Mouse (Mus musculus): ENCODE measurements around the gene Rmnd5b.

Rmnd5b gene

DNA sequence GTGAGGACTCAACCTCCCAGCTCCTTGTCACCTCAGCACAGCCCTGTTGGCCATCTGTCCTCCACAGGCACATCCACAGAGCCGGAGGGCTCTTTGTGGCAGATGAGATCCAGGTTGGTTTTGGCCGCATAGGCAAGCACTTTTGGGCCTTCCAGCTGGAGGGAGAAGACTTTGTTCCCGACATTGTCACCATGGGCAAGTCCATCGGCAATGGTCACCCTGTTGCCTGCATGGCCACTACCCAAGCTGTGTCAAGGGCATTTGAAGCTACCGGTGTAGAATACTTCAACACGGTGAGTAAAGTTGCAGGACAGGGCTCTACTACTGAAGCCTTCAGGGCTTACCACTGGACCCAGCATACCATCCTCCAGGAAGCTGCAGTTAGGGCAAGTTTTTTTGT lies 41.8 kb downstream of the Rmnd5b start:
- in situ Hi-C loops (cut with MboI, MseI), result no loop called here

DNA sequence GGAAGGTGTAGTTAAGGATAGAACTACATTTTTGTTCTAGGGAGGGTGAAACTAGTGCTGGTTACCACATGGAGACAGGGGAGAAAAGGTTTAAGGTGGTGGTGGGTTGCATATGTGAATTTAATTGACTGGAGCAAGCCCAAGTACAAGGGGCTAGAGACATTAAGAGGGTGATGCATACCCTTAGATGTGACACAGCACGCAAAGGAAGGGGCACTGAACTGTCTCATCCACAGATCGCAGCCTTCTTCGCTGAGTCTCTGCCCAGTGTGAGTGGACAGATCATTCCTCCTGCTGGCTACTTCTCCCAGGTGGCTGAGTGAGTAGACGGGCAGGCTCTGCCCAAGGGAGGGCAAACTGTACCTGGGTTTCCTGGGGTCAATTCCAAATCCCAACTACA lies 42.3 kb downstream of the Rmnd5b start:
- in situ Hi-C loops (cut with MboI, MseI), result no loop called here

DNA sequence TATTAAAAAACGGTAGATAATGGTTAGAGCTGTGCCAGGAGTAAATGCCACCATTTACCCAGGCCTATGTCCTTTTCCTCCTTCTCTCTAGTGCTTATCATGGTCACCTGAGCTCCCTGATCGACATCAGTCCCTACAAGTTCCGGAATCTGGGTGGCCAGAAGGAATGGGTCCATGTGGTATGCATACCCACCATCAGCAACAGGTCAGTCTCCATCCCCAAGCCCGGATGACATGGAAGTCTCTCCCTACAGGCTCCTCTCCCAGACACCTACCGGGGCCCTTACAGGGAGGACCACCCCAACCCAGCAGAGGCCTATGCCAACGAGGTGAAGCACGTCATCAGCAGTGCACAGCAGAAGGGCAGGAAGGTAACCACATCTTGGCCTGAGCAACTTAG lies 43.8 kb downstream of the Rmnd5b start:
- in situ Hi-C loops (cut with MboI, MseI), result no loop called here

- in situ Hi-C loops (cut with MboI, MseI), result no loop called here
Observed at GRCm38 (mm10) chr11:51591168-51591567, 44.5 kb downstream of the Rmnd5b start.

DNA sequence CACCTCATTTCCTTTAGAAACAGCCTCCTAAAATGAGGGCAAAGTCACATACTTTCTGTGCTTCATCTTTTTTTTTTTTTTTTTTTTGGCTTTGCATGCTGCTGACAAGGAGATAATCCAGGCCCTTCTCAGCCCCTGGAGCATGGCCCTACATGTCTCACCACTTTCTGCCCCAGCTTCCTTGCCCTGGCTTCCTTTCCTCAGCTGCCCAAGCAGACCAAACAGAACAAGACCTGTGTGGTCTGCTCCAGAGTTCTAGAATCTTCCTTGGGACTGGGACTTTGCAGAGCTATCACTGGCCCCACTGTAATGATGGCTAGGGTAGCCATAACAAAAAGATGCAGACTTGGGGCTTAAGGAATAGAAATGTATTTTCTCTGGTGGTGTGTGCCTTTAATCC lies 45.7 kb downstream of the Rmnd5b start:
- in situ Hi-C loops (cut with MboI, MseI), result no loop called here

DNA sequence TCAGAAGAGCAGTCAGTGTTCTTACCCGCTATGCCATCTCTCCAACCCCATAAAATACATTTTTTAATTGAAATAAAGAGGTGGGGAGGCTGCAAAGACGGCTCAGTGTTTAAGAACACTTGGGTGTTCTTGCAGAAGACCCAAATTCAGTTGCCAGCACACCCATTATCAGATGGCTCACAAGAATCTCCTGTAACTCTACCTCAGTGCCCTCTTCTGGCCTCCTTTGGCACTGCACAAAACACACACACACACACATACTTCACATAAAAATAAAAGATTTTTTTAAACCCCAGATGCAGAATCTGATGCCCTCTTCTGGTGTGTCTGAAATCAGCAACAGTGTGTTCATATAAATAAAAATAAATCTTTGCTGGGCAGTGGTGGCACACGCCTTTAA lies 46.9 kb downstream of the Rmnd5b start:
- in situ Hi-C loops (cut with MboI, MseI), result loop anchor here (5.0 kb wide), 1 partner anchor 1157 kb away; the partner anchor contains the start of gene Rufy1

DNA sequence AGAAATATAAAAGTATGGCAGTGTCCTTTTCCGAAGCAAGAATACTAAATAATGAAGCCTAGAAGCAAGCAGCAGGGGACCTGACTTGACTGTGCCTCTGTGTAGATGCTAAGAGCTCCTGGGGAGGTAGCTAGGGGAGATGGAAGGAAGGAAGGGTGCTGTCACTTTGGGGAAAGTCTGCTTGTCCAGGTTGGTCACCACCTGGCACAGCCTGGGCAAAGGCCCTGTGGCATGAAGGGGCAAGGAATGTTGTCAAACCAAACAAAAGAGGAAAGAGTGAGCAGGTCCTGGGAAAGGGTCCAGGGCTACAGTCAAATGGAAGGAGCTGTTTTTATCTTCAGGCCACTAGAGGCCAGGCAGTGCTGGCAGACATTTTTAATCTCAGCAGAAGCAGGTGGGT lies 48.6 kb downstream of the Rmnd5b start:
- in situ Hi-C loops (cut with MboI, MseI), result loop anchor here (5.0 kb wide), 1 partner anchor 1155 kb away; the partner anchor contains the start of gene Rufy1

DNA sequence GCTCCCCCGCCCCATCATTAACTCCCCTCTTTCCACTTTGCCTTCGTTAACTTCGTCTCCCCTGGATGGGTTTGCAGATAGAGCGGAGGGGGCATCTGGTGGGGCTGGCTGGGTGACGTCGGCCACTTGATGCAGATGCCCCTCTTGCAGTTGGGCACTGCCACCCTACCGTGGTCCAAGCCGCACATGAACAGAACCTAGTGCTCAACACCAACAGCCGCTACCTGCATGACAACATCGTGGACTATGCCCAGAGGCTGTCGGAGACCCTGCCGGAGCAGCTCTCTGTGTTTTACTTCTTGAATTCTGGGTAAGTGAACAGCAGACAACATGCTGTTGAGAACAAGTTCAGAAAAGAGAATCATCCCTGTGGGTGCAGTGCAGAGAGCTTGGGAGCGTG lies 49.3 kb downstream of the Rmnd5b start:
- in situ Hi-C loops (cut with MboI, MseI), result loop anchor here (5.0 kb wide), 1 partner anchor 1154 kb away; the partner anchor contains the start of gene Rufy1

GRCm38 (mm10) chr11:51585608-51586252 lies 50.0 kb downstream of the Rmnd5b start:
- in situ Hi-C loops (cut with MboI, MseI), result loop anchor here (5.0 kb wide), 1 partner anchor 1153 kb away; the partner anchor contains the start of gene Rufy1

DNA sequence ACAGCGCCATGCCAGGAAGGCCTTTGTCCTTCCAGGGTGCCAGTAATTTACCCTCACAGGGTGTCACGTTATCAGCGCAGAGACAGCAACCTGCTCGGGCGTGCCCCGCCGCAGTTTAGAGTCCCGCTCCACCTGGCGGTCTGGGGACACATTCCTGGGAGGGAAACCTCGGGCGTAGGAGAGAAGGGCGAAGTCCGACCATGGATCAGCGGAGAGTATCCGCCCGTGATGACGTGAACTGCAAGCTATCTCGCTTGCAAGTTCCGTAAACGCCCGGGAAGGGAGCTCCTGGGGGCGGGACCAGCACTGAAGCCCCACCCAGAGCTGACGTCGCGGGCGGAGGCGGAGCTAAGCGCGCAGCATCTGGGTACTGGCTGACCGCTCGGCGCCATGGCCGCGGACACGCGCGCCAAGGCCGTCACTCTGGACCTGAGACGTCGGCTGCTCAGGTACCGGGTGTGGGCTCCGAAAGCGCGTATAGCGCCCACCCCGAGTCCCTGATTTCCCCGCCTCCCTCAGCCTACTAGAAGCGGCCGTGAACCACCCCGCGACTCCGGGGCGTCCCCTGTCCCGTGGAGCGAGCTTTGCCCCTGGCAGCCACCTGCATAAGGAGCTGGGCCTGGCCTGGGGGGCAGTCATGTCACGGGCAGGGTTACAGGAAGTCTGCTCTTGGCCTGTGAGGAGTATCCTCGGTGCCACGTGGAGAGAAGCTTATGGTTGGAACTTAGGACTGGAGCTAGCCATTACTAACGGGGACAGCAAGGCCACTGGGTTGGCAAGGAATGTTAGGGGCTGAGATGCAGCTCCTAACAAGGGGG lies 51.1 kb downstream of the Rmnd5b start, which contains the start of gene Phykpl:
Phykpl (plus strand) TSS at position 327 of the 818 bp plus-strand sequence.
- in situ Hi-C loops (cut with MboI, MseI), result loop anchor here (5.0 kb wide), 1 partner anchor 1152 kb away; the partner anchor contains the start of gene Rufy1

- in situ Hi-C loops (cut with MboI, MseI), result no loop called here
Observed at GRCm38 (mm10) chr11:51584057-51584430, 51.7 kb downstream of the Rmnd5b start.

DNA sequence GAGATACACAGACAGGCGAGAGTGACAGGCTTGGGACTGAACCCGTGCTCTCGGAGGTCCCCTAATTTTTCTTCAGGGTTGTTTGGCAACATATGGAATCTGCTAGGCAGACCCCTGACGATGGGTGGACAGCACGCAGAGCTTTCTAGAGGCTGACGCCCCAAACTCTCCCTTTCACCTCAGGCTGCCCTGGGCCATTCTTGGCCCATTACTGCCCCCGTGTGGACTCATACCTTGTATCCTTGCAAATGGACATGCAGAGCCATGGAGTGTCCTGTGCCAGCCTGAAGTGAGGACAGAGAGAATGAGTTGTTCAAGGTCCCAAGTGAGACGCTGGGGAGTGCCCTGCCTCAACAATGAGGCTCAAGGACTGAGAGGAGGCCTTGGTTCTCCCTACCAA lies 53.0 kb downstream of the Rmnd5b start:
- in situ Hi-C loops (cut with MboI, MseI), result no loop called here

DNA sequence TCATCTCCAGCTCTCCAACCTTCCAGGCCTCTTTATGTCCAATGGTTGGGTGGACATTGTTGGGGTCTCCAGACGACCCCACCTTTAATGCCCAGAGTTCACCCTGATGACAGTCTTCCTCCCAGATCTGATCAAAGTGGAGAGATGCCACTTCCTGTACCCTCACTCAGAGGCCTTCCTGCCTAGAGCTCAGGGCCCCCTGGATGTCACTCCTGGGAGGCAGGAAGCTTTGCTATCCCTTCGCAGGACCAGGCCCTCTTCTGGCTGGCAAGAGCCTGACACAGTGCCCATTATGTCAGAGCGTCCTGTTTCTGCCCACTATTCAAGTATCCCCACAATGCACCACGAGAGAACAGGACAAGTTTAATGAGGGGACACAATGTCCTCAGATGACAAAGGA lies 56.7 kb downstream of the Rmnd5b start:
- in situ Hi-C loops (cut with MboI, MseI), result no loop called here

GRCm38 (mm10) chr11:51577587-51577986 lies 58.1 kb downstream of the Rmnd5b start:
- in situ Hi-C loops (cut with MboI, MseI), result no loop called here

DNA sequence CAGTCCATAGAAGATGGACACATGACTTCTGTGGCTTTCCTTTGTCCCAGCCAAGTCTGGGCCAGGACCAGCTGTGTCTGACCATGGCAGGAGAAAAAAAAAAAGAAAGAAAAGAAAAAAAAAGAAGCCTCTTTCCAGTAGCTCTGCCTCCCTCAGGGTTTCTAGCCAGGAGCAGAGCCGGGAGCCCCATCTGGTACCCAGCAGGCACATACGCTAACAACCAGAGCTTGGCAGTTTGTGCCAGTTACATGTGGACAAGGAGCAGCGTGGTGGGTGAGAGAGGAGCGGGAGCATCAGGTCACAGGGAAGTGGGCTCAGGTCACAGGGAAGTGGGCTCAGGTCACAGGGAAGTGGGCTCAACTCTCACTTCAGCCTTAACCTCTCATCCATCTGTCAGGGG lies 59.2 kb downstream of the Rmnd5b start:
- in situ Hi-C loops (cut with MboI, MseI), result no loop called here
